Mouse (Mus musculus) bone marrow, adult 2 months (tissue): ENCODE results near the gene Chmp6. TPM values are rescaled to one million over a fixed set of nuclear protein-coding genes. Genes with fewer than 3 reads are reported as not detected.

Experiments used
- H3K27ac ChIP-seq: fragments of 200-500 bp; 2 replicates; pipeline ENCODE4 v1.5.1; 2012; ENCODE audit warnings: low read depth, mild to moderate bottlenecking, control low read depth, inconsistent platforms, low read length; ENCODE audit not compliant: control insufficient read depth, poor library complexity, insufficient read depth
- H3K4me1 ChIP-seq: fragments of 200-500 bp; 2 replicates; pipeline ENCODE4 v1.6.1; 2011; ENCODE audit warnings: low read length; ENCODE audit not compliant: control insufficient read depth, insufficient read depth
- H3K4me3 ChIP-seq: fragments of 200-500 bp; replicated peaks from 2 replicates; pipeline ENCODE3; 2011; ENCODE audit warnings: mild to moderate bottlenecking, low read depth, low read length, control low read depth; ENCODE audit not compliant: control insufficient read depth
- CTCF ChIP-seq: fragments of 200-500 bp; IDR thresholded peaks from 2 replicates; pipeline ENCODE4 v1.5.1; 2011; ENCODE audit warnings: low read length, control low read depth; ENCODE audit not compliant: control insufficient read depth, insufficient read depth
- POLR2A ChIP-seq: fragments of 200-500 bp; IDR thresholded peaks from 2 replicates; pipeline ENCODE4 v1.6.1; 2011; ENCODE audit warnings: low read depth, mild to moderate bottlenecking, control low read depth, low read length, borderline replicate concordance; ENCODE audit not compliant: control insufficient read depth
- WGBS: fragments of 180-500 bp; shearing (Covaris S2); methylation state at CpG from one replicate; pipeline ENCODE4 v1.1.7; 2018; 5-methylcytosine and 5-hydroxymethylcytosine counted together
- polyA plus RNA-seq: library from polyadenylated mRNA; stranded (reverse); fragments of >200 nt; gene quantifications from 2 replicates; pipeline ENCODE4 v1.2.4, GENCODE M21; 2011; ENCODE audit warnings: low replicate concordance; ENCODE audit not compliant: missing spikeins, insufficient read depth, insufficient read length

Chmp6 gene
- polyA plus RNA-seq, 1 experiment, result 16.1 TPM

GRCm38 (mm10) chr11:119943428-119943988 lies 30.3 kb downstream of the Chmp6 start:
- Histone ChIP-seq H3K4me1 (peaks cover 4% of the 10 kb centered on the region), H3K4me3 (peak overlapping the region; percentile 91), H3K27ac (peak overlapping the region; percentile 42; the same call in 1 of the 2 replicates)
- WGBS, result 2% methylated on average over 32 of the region's 32 CpGs
- TF ChIP-seq CTCF, result no peak
- TF ChIP-seq POLR2A, result no peak

- H3K4me3 ChIP-seq, result no peak overlapping the region
- no peak for TF ChIP-seq POLR2A
- no peak for TF ChIP-seq CTCF
- 82% methylated on average over 7 of the region's 7 CpGs for WGBS
- H3K27ac ChIP-seq, result no peak overlapping the region
- peaks cover 3% of the 10 kb centered on the region for H3K4me1 ChIP-seq
These were observed 32.1 kb downstream of the Chmp6 start for GRCm38 (mm10) chr11:119945343-119945742.

- 94% methylated on average over 1 of the region's 1 CpGs for WGBS
- Histone ChIP-seq H3K4me3 (no peak overlapping the region), H3K4me1 (peaks cover 3% of the 10 kb centered on the region), H3K27ac (no peak overlapping the region)
- TF ChIP-seq POLR2A, result no peak
- no peak for TF ChIP-seq CTCF
These were observed 34.2 kb downstream of the Chmp6 start for GRCm38 (mm10) chr11:119947426-119947825.

- TF ChIP-seq CTCF, result no peak
- no peak for TF ChIP-seq POLR2A
- 63% methylated on average over 2 of the region's 2 CpGs for WGBS
- Histone ChIP-seq H3K4me3 (no peak overlapping the region), H3K4me1 (peaks cover 3% of the 10 kb centered on the region), H3K27ac (no peak overlapping the region)
These were observed 34.7 kb downstream of the Chmp6 start for GRCm38 (mm10) chr11:119947897-119948296.

- Histone ChIP-seq H3K27ac (no peak overlapping the region), H3K4me3 (no peak overlapping the region), H3K4me1 (peaks cover 4% of the 10 kb centered on the region)
- 40% methylated on average over 4 of the region's 4 CpGs for WGBS
- TF ChIP-seq POLR2A (no peak), CTCF (no peak)
These were observed 35.1 kb downstream of the Chmp6 start for GRCm38 (mm10) chr11:119948305-119948704.

- Histone ChIP-seq H3K4me1 (peaks cover 4% of the 10 kb centered on the region), H3K27ac (no peak overlapping the region), H3K4me3 (no peak overlapping the region)
- 79% methylated on average over 2 of the region's 2 CpGs for WGBS
- TF ChIP-seq CTCF (no peak), POLR2A (no peak)
These were observed 35.6 kb downstream of the Chmp6 start for GRCm38 (mm10) chr11:119948803-119949202.

- Histone ChIP-seq H3K4me3 (no peak overlapping the region), H3K4me1 (peaks cover 12% of the 10 kb centered on the region), H3K27ac (no peak overlapping the region)
- 89% methylated on average over 3 of the region's 3 CpGs for WGBS
- TF ChIP-seq CTCF (no peak), POLR2A (no peak)
These were observed 37.3 kb downstream of the Chmp6 start for GRCm38 (mm10) chr11:119950535-119950934.

- WGBS, result 82% methylated on average over 6 of the region's 6 CpGs
- TF ChIP-seq POLR2A (no peak), CTCF (no peak)
- Histone ChIP-seq H3K4me1 (peaks cover 13% of the 10 kb centered on the region), H3K4me3 (no peak overlapping the region), H3K27ac (no peak overlapping the region)
These were observed 38.1 kb downstream of the Chmp6 start for GRCm38 (mm10) chr11:119951326-119951725.
